In the genomic region with DNA sequence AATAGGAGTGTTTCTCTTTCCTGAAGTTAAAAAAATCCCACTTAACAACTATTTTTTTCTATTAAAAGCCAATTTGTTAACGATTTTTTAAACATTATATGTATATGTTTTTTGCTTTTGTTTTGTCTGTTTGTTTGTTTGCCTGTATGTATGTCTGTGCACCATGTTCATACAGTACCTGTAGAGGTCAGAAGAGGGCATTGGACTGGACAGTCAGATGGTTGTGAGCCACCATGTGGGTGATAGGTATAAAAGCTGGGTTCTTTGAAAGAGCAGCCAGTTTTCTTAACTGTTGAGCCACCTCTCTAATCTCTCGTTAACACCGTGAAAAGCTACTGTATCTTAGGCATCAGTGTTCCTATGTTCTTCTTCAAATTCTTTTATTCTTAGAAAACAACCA, we compare ENCODE assay signal across 11 mouse cellular contexts.
DNase-seq lines count a peak whose midpoint lies in the region; ATAC-seq lines count a peak whose summit lies in the region.
"Had no signal": no experiment of that assay in that cellular context is flagged by ENCODE, and none has a peak within 500 bp of the region (broad histone marks: within the 10 kb centered on the region; RNA-seq: fewer than 3 reads in every experiment).

No protein-coding gene starts in this region.

- H3K4me1 ChIP-seq in forebrain, embryonic 11.5 days (replicated peaks; ENCODE audit: control insufficient read depth, insufficient read depth, low read length): no peaks in the 10 kb centered on the region
- H3K4me1 ChIP-seq in forebrain, embryonic 10.5 days: peaks cover 4% of the 10 kb centered on the region; the same call in 1 of the 2 replicates
- H3K4me1 ChIP-seq in hindbrain, embryonic 14.5 days (replicated peaks; ENCODE audit: control insufficient read depth, insufficient read depth, low read length): no peaks in the 10 kb centered on the region
- no peaks in the 10 kb centered on the region for H3K4me1 ChIP-seq in midbrain, embryonic 14.5 days (ENCODE audit: control insufficient read depth, insufficient read depth, low read length)
- H3K4me1 ChIP-seq: embryonic facial prominence, embryonic 15.5 days; heart, embryonic 12.5 days had no signal

- H3K9me3 ChIP-seq in forebrain, embryonic 11.5 days (ENCODE audit: control insufficient read depth, low read length): no peaks in the 10 kb centered on the region
- peaks cover 11% of the 10 kb centered on the region for H3K9me3 ChIP-seq in forebrain, embryonic 10.5 days
- peaks cover 17% of the 10 kb centered on the region for H3K9me3 ChIP-seq in hindbrain, embryonic 14.5 days (ENCODE audit: control insufficient read depth, low read length)
- H3K9me3 ChIP-seq in midbrain, embryonic 14.5 days (ENCODE audit: control insufficient read depth, low read length): peaks cover 8% of the 10 kb centered on the region

- no peaks in the 10 kb centered on the region for H3K36me3 ChIP-seq in forebrain, embryonic 11.5 days (ENCODE audit: control insufficient read depth, insufficient read depth, low read length)
- no peaks in the 10 kb centered on the region for H3K36me3 ChIP-seq in forebrain, embryonic 10.5 days (replicated peaks)
- H3K36me3 ChIP-seq in hindbrain, embryonic 14.5 days (replicated peaks; ENCODE audit: control insufficient read depth, insufficient read depth): no peaks in the 10 kb centered on the region
- no peaks in the 10 kb centered on the region for H3K36me3 ChIP-seq in midbrain, embryonic 14.5 days (ENCODE audit: control insufficient read depth, insufficient read depth, low read length)
- H3K36me3 ChIP-seq: embryonic facial prominence, embryonic 15.5 days; heart, embryonic 12.5 days had no signal

- DNase-seq in forebrain, embryonic 11.5 days (ENCODE audit: low spot score): no peak
- DNase-seq in forebrain, embryonic 10.5 days (ENCODE audit: extremely low spot score, low spot score): no peak
- peak; percentile 13 for DNase-seq in R1 (ENCODE audit: low read depth, low spot score)
- no peak for DNase-seq in hindbrain, embryonic 14.5 days (ENCODE audit: low spot score)
- peak; percentile 1 for DNase-seq in midbrain, embryonic 14.5 days
- DNase-seq in urinary bladder, postnatal 36 days (ENCODE audit: low spot score in 2 of 2): no peak
- no peak for DNase-seq in spleen, adult 18-20 months
- DNase-seq in right cerebral cortex, postnatal 14 days: no peak

- no peak overlapping the region for H3K9ac ChIP-seq in forebrain, embryonic 11.5 days (ENCODE audit: low read length)
- H3K9ac ChIP-seq in hindbrain, embryonic 14.5 days: no peak overlapping the region
- no peak overlapping the region for H3K9ac ChIP-seq in midbrain, embryonic 14.5 days (replicated peaks; ENCODE audit: low read length)
- H3K9ac ChIP-seq: embryonic facial prominence, embryonic 15.5 days; heart, embryonic 12.5 days; liver, embryonic 14.5 days had no signal

- H3K4me3 ChIP-seq in forebrain, embryonic 11.5 days (ENCODE audit: low read depth, low read length): no peak overlapping the region
- H3K4me3 ChIP-seq in forebrain, embryonic 10.5 days: no peak overlapping the region
- H3K4me3 ChIP-seq in hindbrain, embryonic 14.5 days (replicated peaks; ENCODE audit: low read length): no peak overlapping the region
- H3K4me3 ChIP-seq in midbrain, embryonic 14.5 days (replicated peaks; ENCODE audit: low read depth, low read length): no peak overlapping the region
- H3K4me3 ChIP-seq: embryonic facial prominence, embryonic 15.5 days; heart, embryonic 12.5 days had no signal

- H3K27ac ChIP-seq in forebrain, embryonic 11.5 days (ENCODE audit: low read depth, low read length): no peak overlapping the region
- H3K27ac ChIP-seq in forebrain, embryonic 10.5 days: no peak overlapping the region
- H3K27ac ChIP-seq in hindbrain, embryonic 14.5 days: no peak overlapping the region
- no peak overlapping the region for H3K27ac ChIP-seq in midbrain, embryonic 14.5 days (replicated peaks; ENCODE audit: low read depth, low read length)
- H3K27ac ChIP-seq: embryonic facial prominence, embryonic 15.5 days; liver, embryonic 14.5 days had no signal

- 70% methylated on average over 3 of the region's 3 CpGs for WGBS in forebrain, embryonic 11.5 days
- 72% methylated on average over 3 of the region's 3 CpGs for WGBS in forebrain, embryonic 10.5 days
- 70% methylated on average over 3 of the region's 3 CpGs for WGBS in hindbrain, embryonic 14.5 days
- 73% methylated on average over 3 of the region's 3 CpGs for WGBS in midbrain, embryonic 14.5 days

- no peak overlapping the region for H3K4me2 ChIP-seq in forebrain, embryonic 11.5 days (ENCODE audit: low read depth, low read length, severe bottlenecking)
- no peak overlapping the region for H3K4me2 ChIP-seq in hindbrain, embryonic 14.5 days (replicated peaks)
- H3K4me2 ChIP-seq in midbrain, embryonic 14.5 days (ENCODE audit: low read length): no peak overlapping the region
- H3K4me2 ChIP-seq: embryonic facial prominence, embryonic 15.5 days; heart, embryonic 12.5 days had no signal

- ATAC-seq in forebrain, embryonic 11.5 days (replicated peaks; ENCODE audit: low FRiP score): peak; percentile 56; the same call in 1 of the 2 replicates
- ATAC-seq in hindbrain, embryonic 14.5 days (ENCODE audit: low FRiP score): 0 out of 2 replicates have a peak, but pooled peaks have one; percentile 48
- peak; percentile 48; the same call in 1 of the 2 replicates for ATAC-seq in midbrain, embryonic 14.5 days (ENCODE audit: low FRiP score, low TSS enrichment)

- H3K27me3 ChIP-seq in forebrain, embryonic 11.5 days (ENCODE audit: control insufficient read depth, insufficient read depth, low read length): no peaks in the 10 kb centered on the region
- no peaks in the 10 kb centered on the region for H3K27me3 ChIP-seq in forebrain, embryonic 10.5 days (ENCODE audit: poor library complexity, severe bottlenecking)
- H3K27me3 ChIP-seq in hindbrain, embryonic 14.5 days (ENCODE audit: control insufficient read depth, insufficient read depth, low read length): no peaks in the 10 kb centered on the region
- H3K27me3 ChIP-seq in midbrain, embryonic 14.5 days (ENCODE audit: control insufficient read depth, insufficient read depth, low read length): no peaks in the 10 kb centered on the region
- H3K27me3 ChIP-seq: embryonic facial prominence, embryonic 15.5 days; heart, embryonic 12.5 days had no signal

Comparison
In these comparisons a context has a peak if more than half of its experiments do, and no peak if none do; other contexts are left out.
1. DNase-seq: peak in R1 (single experiment) and midbrain, embryonic 14.5 days (single experiment); none in forebrain, embryonic 11.5 days (single experiment), forebrain, embryonic 10.5 days (single experiment), hindbrain, embryonic 14.5 days (single experiment), urinary bladder, postnatal 36 days (0 of 2), spleen, adult 18-20 months (0 of 2) and right cerebral cortex, postnatal 14 days (single experiment).
2. Peak in every context shown above with its lines, with median percentiles within 50 percentile points of each other: ATAC-seq.